Mouse (Mus musculus) left cerebral cortex, postnatal 10 days (tissue): ENCODE measurements around the gene Prss16. TPM values are rescaled to one million over a fixed set of nuclear protein-coding genes. Genes with fewer than 3 reads are reported as not detected.

Source experiments
- DNase-seq, 2 experiments: peaks; one replicate each; pipeline ENCODE4 v3.0.0; 2021 to 2022; ENCODE audit warnings: low spot score in 2 of 2, mixed read lengths in 1 of 2; ENCODE audit errors: extremely low spot score in 1 of 2
- intact Hi-C: fragments of 180-260 bp; cut with DNase I; formaldehyde crosslinking; loops from one replicate; pipeline ENCODE4 v1.15.1; 2025
- total RNA-seq, 2 experiments: library from RNA; stranded (reverse); gene quantifications; 2 replicates each; pipeline ENCODE4 v1.2.3; 2021

Prss16 gene
- total RNA-seq, 2 experiments from 2014 or later = 0.55 TPM; not detected in 1

- peak; percentile 56 to 61 for DNase-seq
- intact Hi-C loops = no loop called here
These were observed 6.2 kb upstream of the Prss16 start for GRCm38 (mm10) chr13:22015479-22016450.

GRCm38 (mm10) chr13:22014411-22014845, 4.9 kb upstream of the Prss16 start:
- DNase-seq = no peak
- intact Hi-C loops = no loop called here

- intact Hi-C loops = no loop called here
- no peak for DNase-seq
These were observed 4.2 kb upstream of the Prss16 start for GRCm38 (mm10) chr13:22013716-22014115.

- intact Hi-C loops = no loop called here
- DNase-seq = no peak
These were observed 835 bp downstream of the Prss16 start for GRCm38 (mm10) chr13:22008707-22009106.

GRCm38 (mm10) chr13:22007872-22008271, 1.7 kb downstream of the Prss16 start:
- DNase-seq = no peak
- intact Hi-C loops = no loop called here

GRCm38 (mm10) chr13:22007121-22007510, 2.4 kb downstream of the Prss16 start:
- DNase-seq = no peak
- intact Hi-C loops = no loop called here

- intact Hi-C loops = no loop called here
- DNase-seq = no peak
These were observed 3.0 kb downstream of the Prss16 start for GRCm38 (mm10) chr13:22006334-22007120.

GRCm38 (mm10) chr13:22005605-22006333, 3.8 kb downstream of the Prss16 start:
- peak in 1 of 2 experiments; percentile 53 for DNase-seq
- intact Hi-C loops = no loop called here

GRCm38 (mm10) chr13:22001823-22002222, 7.7 kb downstream of the Prss16 start:
- intact Hi-C loops = no loop called here
- DNase-seq = no peak

GRCm38 (mm10) chr13:22001346-22001745, 8.2 kb downstream of the Prss16 start:
- intact Hi-C loops = no loop called here
- no peak for DNase-seq

- DNase-seq = no peak
- intact Hi-C loops = no loop called here
These were observed 10.4 kb downstream of the Prss16 start for GRCm38 (mm10) chr13:21999147-21999546.

- intact Hi-C loops = no loop called here
- no peak for DNase-seq
These were observed 11.1 kb downstream of the Prss16 start for GRCm38 (mm10) chr13:21998412-21998811.

GRCm38 (mm10) chr13:21997821-21998220, 11.7 kb downstream of the Prss16 start:
- intact Hi-C loops = no loop called here
- DNase-seq = no peak

- intact Hi-C loops = no loop called here
- DNase-seq = no peak
These were observed 12.2 kb downstream of the Prss16 start for GRCm38 (mm10) chr13:21997201-21997820.

- no peak for DNase-seq
- intact Hi-C loops = no loop called here
These were observed 12.7 kb downstream of the Prss16 start for GRCm38 (mm10) chr13:21996840-21997185.

- intact Hi-C loops = no loop called here
- DNase-seq = no peak
These were observed 13.3 kb downstream of the Prss16 start for GRCm38 (mm10) chr13:21996101-21996839.

GRCm38 (mm10) chr13:21995331-21995914, 14.1 kb downstream of the Prss16 start:
- intact Hi-C loops = no loop called here
- DNase-seq = no peak

GRCm38 (mm10) chr13:21994896-21995295, 14.6 kb downstream of the Prss16 start:
- intact Hi-C loops = no loop called here
- DNase-seq = no peak
